Mouse (Mus musculus) olfactory bulb, adult 2 months (tissue): ENCODE results near the gene Noxo1. TPM values are rescaled to one million over a fixed set of nuclear protein-coding genes. Genes with fewer than 3 reads are reported as not detected.
A peak's percentile ranks its signal among the peaks of the same experiment; 100 is the strongest.

Experiments
- H3K27ac ChIP-seq: fragments of 200-500 bp; 2 replicates; pipeline ENCODE4 v1.5.1; 2012; ENCODE audit warnings: low read depth, low read length; ENCODE audit not compliant: insufficient read depth
- H3K4me1 ChIP-seq: fragments of 200-500 bp; 2 replicates; pipeline ENCODE4 v1.6.1; 2012; ENCODE audit warnings: low read length; ENCODE audit not compliant: control insufficient read depth, insufficient read depth
- H3K4me3 ChIP-seq: fragments of 200-500 bp; 2 replicates; pipeline ENCODE4 v1.5.1; 2012; ENCODE audit warnings: mild to moderate bottlenecking, low read depth, low read length, moderate library complexity; ENCODE audit not compliant: insufficient read depth
- CTCF ChIP-seq: fragments of 200-500 bp; IDR thresholded peaks from 2 replicates; pipeline ENCODE4 v1.5.1; 2012; ENCODE audit warnings: low read depth, mild to moderate bottlenecking, low read length, moderate library complexity; ENCODE audit not compliant: insufficient read depth
- POLR2A ChIP-seq: fragments of 200-500 bp; IDR thresholded peaks from 2 replicates; pipeline ENCODE4 v1.6.1; 2012; ENCODE audit warnings: mild to moderate bottlenecking, low read depth, low read length, moderate library complexity; ENCODE audit not compliant: insufficient read depth
- WGBS: fragments of 180-500 bp; shearing (Covaris S2); methylation state at CpG from one replicate; pipeline ENCODE4 v1.1.7; 2018; 5-methylcytosine and 5-hydroxymethylcytosine counted together
- polyA plus RNA-seq: library from polyadenylated mRNA; stranded (reverse); fragments of >200 nt; gene quantifications from 2 replicates; pipeline ENCODE4 v1.2.4, GENCODE M21; 2012; ENCODE audit warnings: low replicate concordance; ENCODE audit not compliant: missing spikeins, insufficient read depth, insufficient read length

Noxo1 gene
- polyA plus RNA-seq, 1 experiment = not detected

- H3K4me3 ChIP-seq = no peak overlapping the region
- 32% methylated on average over 5 of the region's 5 CpGs for WGBS
- TF ChIP-seq CTCF (no peak), POLR2A (no peak)
- H3K27ac ChIP-seq = no peak overlapping the region
- peaks cover 26% of the 10 kb centered on the region for H3K4me1 ChIP-seq
Observed at GRCm38 (mm10) chr17:24672141-24672540, 23.9 kb upstream of the Noxo1 start.

DNA sequence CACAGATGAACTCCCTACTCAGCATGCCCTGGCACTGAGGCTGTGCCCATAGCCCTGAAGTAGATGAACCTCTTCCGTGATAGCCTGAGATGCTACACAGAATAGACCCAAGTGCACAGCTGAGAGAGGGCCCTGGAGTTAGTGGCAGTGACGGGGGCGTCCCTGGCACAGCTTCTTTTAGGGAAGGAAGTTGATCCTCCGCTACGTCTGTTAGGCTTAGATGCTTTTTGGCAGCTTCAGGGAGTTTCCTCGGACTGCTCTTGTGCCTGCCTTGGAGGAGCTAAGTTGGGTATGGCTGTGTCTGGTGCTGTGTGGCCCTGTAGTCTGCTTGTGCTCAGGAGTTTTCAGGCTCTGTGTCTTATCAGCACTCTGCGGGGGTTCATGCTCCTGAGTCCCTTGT is 21.8 kb upstream of the Noxo1 start:
- H3K27ac ChIP-seq = no peak overlapping the region
- WGBS = 53% methylated on average over 7 of the region's 7 CpGs
- H3K4me1 ChIP-seq = peaks cover 26% of the 10 kb centered on the region
- no peak overlapping the region for H3K4me3 ChIP-seq
- TF ChIP-seq CTCF (no peak), POLR2A (no peak)

DNA sequence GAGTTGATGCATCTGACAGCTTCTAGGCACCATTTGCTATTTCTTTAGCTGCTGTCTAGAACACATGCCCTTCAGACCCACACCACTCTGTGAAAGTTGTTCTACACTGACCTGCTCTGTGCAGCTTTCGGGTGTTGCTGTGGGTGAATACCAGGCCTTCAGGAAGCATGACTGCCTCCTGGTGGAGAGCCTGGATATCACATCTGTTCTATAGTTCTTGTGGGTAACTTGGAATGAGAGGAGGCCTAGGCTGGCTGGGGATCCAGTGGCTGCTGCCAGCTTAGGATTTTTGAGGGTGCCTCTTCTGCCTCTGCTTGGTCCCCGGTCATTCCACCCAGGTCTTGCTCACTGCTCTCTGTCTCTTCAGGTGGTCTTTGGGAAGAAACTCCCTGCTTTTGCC is 19.8 kb upstream of the Noxo1 start:
- TF ChIP-seq POLR2A (no peak), CTCF (no peak; the same call in 1 of the 2 replicates)
- Histone ChIP-seq H3K27ac (no peak overlapping the region), H3K4me3 (no peak overlapping the region), H3K4me1 (peaks cover 24% of the 10 kb centered on the region)
- WGBS = 37% methylated on average over 2 of the region's 2 CpGs

- TF ChIP-seq POLR2A (no peak), CTCF (no peak)
- Histone ChIP-seq H3K27ac (no peak overlapping the region), H3K4me3 (no peak overlapping the region), H3K4me1 (peaks cover 21% of the 10 kb centered on the region)
- WGBS = 94% methylated on average over 5 of the region's 5 CpGs
Observed at GRCm38 (mm10) chr17:24676877-24677276, 19.2 kb upstream of the Noxo1 start.

DNA sequence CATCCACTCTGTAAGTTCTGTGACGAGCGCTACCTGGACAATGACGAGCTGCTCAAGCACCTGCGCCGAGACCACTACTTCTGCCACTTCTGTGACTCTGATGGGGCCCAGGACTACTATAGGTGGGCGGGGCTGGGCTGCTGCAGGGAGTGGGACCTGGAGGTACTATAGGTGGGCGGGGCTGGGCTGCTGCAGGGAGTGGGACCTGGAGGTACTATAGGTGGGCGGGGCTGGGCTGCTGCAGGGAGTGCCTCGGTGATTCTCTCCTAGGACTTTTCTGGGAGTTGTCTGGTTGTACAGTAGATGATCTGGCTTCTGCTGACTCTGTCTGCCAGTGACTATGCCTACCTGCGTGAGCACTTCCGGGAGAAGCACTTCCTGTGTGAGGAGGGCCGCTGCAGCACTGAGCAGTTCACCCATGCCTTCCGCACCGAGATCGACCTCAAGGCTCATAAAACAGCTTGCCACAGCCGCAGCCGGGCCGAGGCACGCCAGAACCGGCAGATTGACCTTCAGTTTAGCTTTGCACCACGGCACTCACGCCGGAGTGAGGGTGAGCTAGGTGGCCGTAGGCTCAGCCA is 18.4 kb upstream of the Noxo1 start:
- WGBS = 93% methylated on average over 24 of the region's 24 CpGs
- Histone ChIP-seq H3K4me1 (peaks cover 15% of the 10 kb centered on the region), H3K27ac (no peak overlapping the region), H3K4me3 (no peak overlapping the region)
- TF ChIP-seq POLR2A (no peak), CTCF (no peak)

- peaks cover 25% of the 10 kb centered on the region for H3K4me1 ChIP-seq
- H3K27ac ChIP-seq = no peak overlapping the region
- no peak overlapping the region for H3K4me3 ChIP-seq
- TF ChIP-seq POLR2A (no peak), CTCF (no peak)
- 54% methylated on average over 16 of the region's 16 CpGs for WGBS
Observed at GRCm38 (mm10) chr17:24686514-24686913, 9.5 kb upstream of the Noxo1 start.

- Histone ChIP-seq H3K4me1 (peaks cover 25% of the 10 kb centered on the region), H3K4me3 (peak overlapping the region; percentile 40), H3K27ac (no peak overlapping the region)
- TF ChIP-seq POLR2A (no peak), CTCF (no peak)
- WGBS = 11% methylated on average over 25 of the region's 25 CpGs
Observed at GRCm38 (mm10) chr17:24687146-24687595, 8.9 kb upstream of the Noxo1 start.

DNA sequence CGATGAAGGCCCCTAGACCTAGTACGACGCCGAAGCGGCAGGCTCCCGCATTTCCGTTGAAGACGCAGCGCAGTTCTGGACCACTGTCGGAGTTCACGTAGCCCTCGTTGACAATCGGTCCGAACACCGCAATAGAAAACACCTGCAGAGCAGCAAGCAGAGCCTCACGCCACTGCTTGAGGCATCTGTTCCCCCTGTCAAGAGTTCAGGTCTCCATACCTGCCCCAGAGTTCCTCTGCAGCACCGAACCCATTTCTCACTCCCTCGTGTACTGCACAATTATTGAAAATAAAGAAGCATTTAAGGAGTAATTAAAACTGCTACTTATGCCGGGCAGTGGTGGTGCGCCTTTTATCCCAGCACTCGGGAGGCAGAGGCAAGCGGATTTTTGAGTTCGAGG is 8.4 kb upstream of the Noxo1 start:
- no peak for TF ChIP-seq CTCF
- TF ChIP-seq POLR2A = no peak
- 25% methylated on average over 23 of the region's 23 CpGs for WGBS
- Histone ChIP-seq H3K4me3 (peak overlapping the region; percentile 40), H3K4me1 (peaks cover 25% of the 10 kb centered on the region), H3K27ac (no peak overlapping the region)

GRCm38 (mm10) chr17:24689251-24690081 is 6.6 kb upstream of the Noxo1 start, which contains the start of gene Syngr3:
Syngr3 (minus strand) TSS chr17:24689955.
- peak; percentile 87 for TF ChIP-seq POLR2A
- no peak for TF ChIP-seq CTCF
- WGBS = under 1% methylated on average over 55 of the region's 55 CpGs
- Histone ChIP-seq H3K4me3 (peak within 1 kb of the TSS; percentile 99), H3K27ac (peak within 1 kb of the TSS; percentile 93), H3K4me1 (peaks cover 25% of the 10 kb centered on the region)
